Mouse (Mus musculus) forebrain, embryonic 14.5 days (tissue): ENCODE data around the gene Sox11. TPM values are rescaled to one million over a fixed set of nuclear protein-coding genes. Genes with fewer than 3 reads are reported as not detected.
A peak's percentile ranks its signal among the peaks of the same experiment; 100 is the strongest.

Experiments used
- ATAC-seq: fragments of 200-750 bp; cut with Nextera tagmentation; 2 replicates; pipeline ENCODE4 v1.8.0; 2017; ENCODE audit warnings: mild to moderate bottlenecking, moderate library complexity
- DNase-seq: peaks from one replicate; pipeline ENCODE4 v3.0.0-alpha.2; 2015; ENCODE audit warnings: low spot score
- H3K27ac ChIP-seq: fragments of 300-500 bp; sonication (generic); 2 replicates; pipeline ENCODE4 v1.5.1; 2014; ENCODE audit warnings: low read depth, mild to moderate bottlenecking, control low read depth, low read length, moderate library complexity
- H3K27me3 ChIP-seq: fragments of 300-500 bp; sonication (generic); replicated peaks from 2 replicates; pipeline ENCODE4 v1.6.1; 2014; ENCODE audit warnings: low read length, control low read depth, mixed read lengths; ENCODE audit not compliant: control insufficient read depth, insufficient read depth
- H3K36me3 ChIP-seq: fragments of 300-500 bp; sonication (generic); 2 replicates; pipeline ENCODE4 v1.6.1; 2014; ENCODE audit warnings: low read length, control low read depth; ENCODE audit not compliant: control insufficient read depth, insufficient read depth
- H3K4me1 ChIP-seq: fragments of 300-500 bp; sonication (generic); 2 replicates; pipeline ENCODE4 v1.6.1; 2014; ENCODE audit warnings: antibody characterized with exemption, low read length, control low read depth; ENCODE audit not compliant: control insufficient read depth, insufficient read depth
- H3K4me2 ChIP-seq: fragments of 300-500 bp; sonication (generic); 2 replicates; pipeline ENCODE4 v1.6.1; 2014; ENCODE audit warnings: mild to moderate bottlenecking, control low read depth, low read length
- H3K4me3 ChIP-seq: fragments of 300-500 bp; sonication (generic); 2 replicates; pipeline ENCODE4 v1.5.1; 2014; ENCODE audit warnings: low read depth, low read length, control low read depth
- H3K9ac ChIP-seq: fragments of 300-500 bp; sonication (generic); 2 replicates; pipeline ENCODE4 v1.6.1; 2014; ENCODE audit warnings: mild to moderate bottlenecking, low read length, control low read depth, moderate library complexity
- H3K9me3 ChIP-seq: fragments of 300-500 bp; sonication (generic); replicated peaks from 2 replicates; pipeline ENCODE4 v1.6.1; 2016; ENCODE audit warnings: low read length, control low read depth, mixed read lengths; ENCODE audit not compliant: control insufficient read depth
- WGBS: fragments of 180-500 bp; shearing (Covaris S2); extraction: QIAGEN DNeasy Blood & Tissue Kit; methylation state at CpG from one replicate; pipeline ENCODE4 v1.1.7; 2014; 5-methylcytosine and 5-hydroxymethylcytosine counted together
- polyA plus RNA-seq: library from polyadenylated mRNA; unstranded; fragments of >200 nt; fragmentation: Nextera tagmentation; extraction: Ambion mirVana; gene quantifications from 2 replicates; pipeline ENCODE4 v1.2.1, GENCODE M21; 2014

Gene Sox11
- 948 and 1,039 TPM in 2 replicates for polyA plus RNA-seq

DNA sequence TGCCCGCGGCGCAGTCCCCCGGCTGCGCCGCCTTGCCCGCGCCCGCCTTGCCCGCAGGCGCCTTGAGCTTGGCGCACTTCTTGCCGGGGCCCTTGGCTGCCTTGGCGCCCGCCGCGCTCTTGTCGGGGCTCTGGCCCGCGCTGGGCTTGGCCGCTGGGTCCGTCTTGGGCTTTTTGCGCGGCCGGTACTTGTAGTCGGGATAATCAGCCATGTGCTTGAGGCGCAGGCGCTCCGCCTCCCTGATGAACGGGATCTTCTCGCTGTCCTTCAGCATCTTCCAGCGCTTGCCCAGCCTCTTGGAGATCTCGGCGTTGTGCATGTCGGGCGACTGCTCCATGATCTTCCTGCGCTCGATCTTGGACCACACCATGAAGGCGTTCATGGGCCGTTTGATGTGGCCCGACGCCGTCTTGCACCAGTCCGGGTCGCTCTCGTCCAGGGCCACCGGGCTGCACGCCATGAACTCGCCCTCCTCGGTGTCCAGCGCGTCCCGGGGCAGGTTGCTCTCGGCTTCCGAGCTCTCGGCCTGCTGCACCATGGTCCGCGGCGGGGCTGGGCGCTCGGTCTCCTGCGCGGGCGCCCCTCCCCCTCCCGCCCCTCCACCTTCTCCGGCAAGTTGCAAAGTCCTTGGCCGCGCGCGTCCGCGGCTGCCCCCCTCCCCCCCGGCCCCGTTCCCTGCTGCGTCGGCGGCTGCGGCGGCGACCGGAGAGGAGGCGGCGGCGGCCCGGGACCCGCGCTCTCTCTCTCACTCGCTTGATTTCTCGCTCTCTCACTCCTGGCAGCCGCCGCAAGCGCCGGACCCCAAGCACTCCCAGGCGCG, at the start of gene Sox11:
TSS of gene Sox11 (minus strand) at position 704 of the 820 bp plus-strand sequence.
- H3K9ac ChIP-seq, result peak within 1 kb of the TSS; percentile 100
- peak within 1 kb of the TSS; percentile 100 for H3K27ac ChIP-seq
- peaks cover 19% of the 10 kb centered on the region for H3K36me3 ChIP-seq
- DNase-seq, result peak; percentile 83
- no peaks in the 10 kb centered on the region for H3K9me3 ChIP-seq
- WGBS, result under 1% methylated on average over 78 of the region's 95 CpGs
- peak within 1 kb of the TSS; percentile 100 for H3K4me3 ChIP-seq
- H3K4me1 ChIP-seq, result peaks cover 3% of the 10 kb centered on the region
- H3K27me3 ChIP-seq, result no peaks in the 10 kb centered on the region
- ATAC-seq, result peak; percentile 53
- peak within 1 kb of the TSS; percentile 76 for H3K4me2 ChIP-seq

DNA sequence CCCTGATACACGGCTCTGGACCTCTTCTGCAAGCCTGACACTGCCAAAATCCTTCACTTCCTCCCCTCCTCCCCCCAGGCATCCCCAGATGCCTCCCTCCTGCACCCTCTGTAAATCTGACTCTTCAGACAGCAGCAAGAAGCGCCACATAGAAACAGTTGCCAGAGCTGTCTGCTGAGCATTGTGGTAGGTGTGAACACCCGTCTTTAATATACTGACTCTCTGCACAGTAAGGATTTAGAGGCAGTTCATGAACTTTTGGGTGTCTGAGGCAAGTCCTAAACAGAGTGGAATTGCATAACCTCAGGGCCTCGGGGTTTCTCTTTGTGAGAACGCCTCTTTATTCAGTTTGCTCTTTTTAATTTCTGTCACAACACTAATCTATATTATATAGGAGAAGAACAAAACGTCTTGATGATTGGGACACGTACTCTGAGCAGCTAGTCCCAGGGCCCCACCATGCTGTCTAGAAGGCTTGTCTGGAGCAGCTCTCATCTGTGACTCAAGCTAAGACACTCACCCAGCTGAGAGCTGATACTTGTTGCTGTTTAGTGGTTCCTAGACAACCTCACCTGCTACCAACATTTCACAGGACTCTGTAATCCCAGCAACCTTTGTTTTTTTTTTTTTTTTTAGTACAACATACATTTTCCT, 49.4 kb upstream of the Sox11 start:
- peaks cover 4% of the 10 kb centered on the region; the same call in 1 of the 2 replicates for H3K4me1 ChIP-seq
- H3K27ac ChIP-seq, result no peak overlapping the region
- peak; percentile 31 for DNase-seq
- peak overlapping the region; percentile 13; the same call in 1 of the 2 replicates for H3K9ac ChIP-seq
- no peak overlapping the region for H3K4me2 ChIP-seq
- no peaks in the 10 kb centered on the region for H3K36me3 ChIP-seq
- H3K27me3 ChIP-seq, result no peaks in the 10 kb centered on the region
- H3K4me3 ChIP-seq, result no peak overlapping the region
- WGBS, result 14% methylated on average over 7 of the region's 7 CpGs
- H3K9me3 ChIP-seq, result no peaks in the 10 kb centered on the region
- ATAC-seq, result no peak

DNA sequence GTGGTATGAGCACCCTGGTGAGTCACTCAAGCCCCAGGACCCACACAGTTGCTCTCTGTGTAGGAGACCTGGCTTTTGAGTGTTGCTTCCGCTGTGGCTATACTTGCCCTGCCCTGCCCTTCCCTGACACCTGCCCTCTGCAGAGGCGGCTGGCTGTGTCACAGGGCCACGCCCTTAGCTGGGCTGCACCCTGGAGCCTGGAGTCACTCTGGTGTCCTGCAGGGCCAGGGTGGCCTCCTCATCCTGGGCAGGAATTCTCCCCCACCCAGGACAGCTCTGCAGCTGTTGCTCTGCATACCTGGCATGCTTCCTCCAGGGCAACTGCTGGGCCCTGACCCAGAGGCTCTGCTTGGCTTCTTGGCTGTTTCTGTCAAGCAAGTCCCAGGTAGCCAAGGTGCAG, 48.1 kb upstream of the Sox11 start:
- H3K4me1 ChIP-seq, result peaks cover 4% of the 10 kb centered on the region; the same call in 1 of the 2 replicates
- no peak for ATAC-seq
- H3K27ac ChIP-seq, result no peak overlapping the region
- no peaks in the 10 kb centered on the region for H3K27me3 ChIP-seq
- H3K4me2 ChIP-seq, result no peak overlapping the region
- H3K4me3 ChIP-seq, result no peak overlapping the region
- H3K9ac ChIP-seq, result no peak overlapping the region
- no peaks in the 10 kb centered on the region for H3K36me3 ChIP-seq
- no peaks in the 10 kb centered on the region for H3K9me3 ChIP-seq
- 59% methylated on average over 3 of the region's 3 CpGs for WGBS
- DNase-seq, result no peak

DNA sequence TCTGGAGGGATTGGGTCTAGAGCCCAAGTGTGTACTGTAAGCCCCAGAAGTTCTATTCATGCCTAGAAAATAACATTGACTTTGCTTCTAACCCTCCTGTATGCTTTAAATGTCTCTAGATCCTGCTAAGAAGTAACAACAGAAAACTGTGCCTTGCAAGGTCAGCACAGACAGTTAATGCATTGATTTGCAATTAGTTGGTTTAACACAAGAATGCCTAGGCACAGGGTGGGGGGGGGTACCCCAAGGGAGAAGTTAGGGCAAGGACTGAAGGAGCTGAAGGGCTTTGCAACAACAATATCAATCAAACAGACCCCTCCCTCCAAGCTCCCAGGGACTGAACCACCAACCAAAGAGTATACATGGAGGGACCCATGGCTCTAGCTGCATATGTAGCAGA, 47.1 kb upstream of the Sox11 start:
- H3K27me3 ChIP-seq, result no peaks in the 10 kb centered on the region
- H3K36me3 ChIP-seq, result no peaks in the 10 kb centered on the region
- DNase-seq (no peak), ATAC-seq (no peak)
- no peak overlapping the region for H3K4me2 ChIP-seq
- H3K9me3 ChIP-seq, result no peaks in the 10 kb centered on the region
- peaks cover 4% of the 10 kb centered on the region; the same call in 1 of the 2 replicates for H3K4me1 ChIP-seq
- H3K9ac ChIP-seq, result no peak overlapping the region
- H3K4me3 ChIP-seq, result no peak overlapping the region
- no peak overlapping the region for H3K27ac ChIP-seq

- H3K4me1 ChIP-seq, result no peaks in the 10 kb centered on the region
- DNase-seq (no peak), ATAC-seq (no peak)
- H3K27me3 ChIP-seq, result no peaks in the 10 kb centered on the region
- H3K27ac ChIP-seq, result no peak overlapping the region
- no peaks in the 10 kb centered on the region for H3K36me3 ChIP-seq
- H3K4me2 ChIP-seq, result no peak overlapping the region
- 86% methylated on average over 3 of the region's 3 CpGs for WGBS
- H3K4me3 ChIP-seq, result no peak overlapping the region
- no peaks in the 10 kb centered on the region for H3K9me3 ChIP-seq
- no peak overlapping the region for H3K9ac ChIP-seq
Measured at GRCm38 (mm10) chr12:27372505-27372904, 30.1 kb upstream of the Sox11 start.

DNA sequence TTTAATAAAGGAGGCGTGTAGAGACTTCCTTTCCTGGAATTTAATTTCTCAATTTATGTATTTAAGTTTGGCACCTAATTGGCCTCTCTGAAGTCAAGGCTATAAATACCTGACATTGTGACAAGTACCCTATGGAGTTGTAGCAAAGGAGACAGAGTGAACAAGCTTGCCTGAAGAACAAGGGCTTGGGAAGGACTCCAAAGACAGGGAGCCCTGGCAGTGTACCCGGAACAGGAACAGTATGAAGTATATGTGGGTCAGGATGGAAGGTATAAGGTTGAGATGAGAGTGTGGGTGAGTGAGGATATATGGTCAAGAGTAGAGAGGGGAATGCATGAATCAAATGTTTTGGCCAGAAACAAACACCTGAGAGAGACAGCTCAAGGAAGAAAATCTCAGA, 28.4 kb upstream of the Sox11 start:
- WGBS, result 83% methylated on average over 2 of the region's 2 CpGs
- H3K9me3 ChIP-seq, result no peaks in the 10 kb centered on the region
- H3K4me3 ChIP-seq, result no peak overlapping the region
- DNase-seq, result no peak
- H3K4me1 ChIP-seq, result no peaks in the 10 kb centered on the region
- no peaks in the 10 kb centered on the region for H3K36me3 ChIP-seq
- no peak overlapping the region for H3K27ac ChIP-seq
- H3K9ac ChIP-seq, result no peak overlapping the region
- no peak overlapping the region for H3K4me2 ChIP-seq
- ATAC-seq, result no peak
- no peaks in the 10 kb centered on the region for H3K27me3 ChIP-seq

DNA sequence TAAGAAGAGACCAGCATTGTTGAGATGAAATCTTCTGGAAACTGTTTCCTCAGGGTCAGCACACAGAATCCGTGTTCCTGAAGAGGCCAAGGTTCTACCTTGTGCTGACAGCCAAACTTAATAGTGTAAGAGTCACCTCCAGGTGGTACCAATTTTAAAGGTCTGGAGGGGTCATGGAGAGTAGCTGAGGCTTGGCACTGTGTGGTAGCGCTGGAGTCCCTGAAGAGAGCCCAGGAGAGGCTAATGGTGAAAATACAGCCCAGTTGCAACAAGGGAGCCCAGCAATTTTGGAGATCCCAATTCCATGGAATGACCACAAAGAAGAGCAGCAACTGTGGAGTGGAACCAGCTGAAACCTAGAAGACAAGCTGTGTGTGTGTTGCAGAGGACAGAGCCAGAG, 25.1 kb upstream of the Sox11 start:
- ATAC-seq (no peak), DNase-seq (no peak)
- no peak overlapping the region for H3K9ac ChIP-seq
- H3K9me3 ChIP-seq, result no peaks in the 10 kb centered on the region
- no peaks in the 10 kb centered on the region for H3K27me3 ChIP-seq
- no peak overlapping the region for H3K27ac ChIP-seq
- H3K36me3 ChIP-seq, result no peaks in the 10 kb centered on the region
- WGBS, result 72% methylated on average over 2 of the region's 2 CpGs
- peaks cover 4% of the 10 kb centered on the region; the same call in 1 of the 2 replicates for H3K4me1 ChIP-seq
- H3K4me2 ChIP-seq, result no peak overlapping the region
- no peak overlapping the region for H3K4me3 ChIP-seq

DNA sequence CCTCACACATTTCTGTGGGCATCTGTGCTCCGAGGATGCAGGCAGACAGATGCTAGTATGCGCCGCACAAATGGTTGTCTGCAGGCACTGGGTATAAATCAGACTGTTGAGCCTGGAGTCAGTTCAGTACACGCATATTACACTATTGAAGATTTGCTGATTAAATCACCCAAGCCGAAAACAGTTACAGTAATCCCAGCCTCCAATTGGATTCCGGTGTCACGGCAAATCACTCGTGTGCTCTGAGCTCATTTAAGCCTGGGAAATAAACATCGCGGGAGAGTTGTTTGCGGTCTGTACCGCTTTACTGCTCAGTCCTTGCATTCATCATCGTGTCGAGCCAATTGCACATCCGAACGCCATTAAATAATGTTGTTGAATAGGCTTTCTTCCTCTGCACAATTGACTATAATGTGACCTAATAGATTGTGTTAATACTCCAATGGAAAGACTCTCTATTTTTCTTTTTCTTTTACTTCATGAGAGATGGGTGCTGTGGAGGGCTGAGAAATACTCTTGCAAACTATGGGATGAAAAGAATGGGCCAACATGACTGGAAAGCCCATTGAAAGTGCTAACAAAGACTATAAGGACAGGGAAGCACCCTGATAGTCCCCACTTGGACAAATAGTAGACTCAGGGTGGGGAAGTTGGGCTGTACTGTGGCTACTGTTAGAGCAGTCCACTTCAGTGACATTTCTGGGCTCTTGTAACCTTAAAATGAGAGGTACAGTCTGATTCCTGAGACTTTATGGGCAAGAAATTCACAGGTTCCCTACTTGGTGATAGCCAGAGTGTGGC, 21.7 kb upstream of the Sox11 start:
- H3K4me2 ChIP-seq, result peak overlapping the region; percentile 32
- peak overlapping the region; percentile 17; the same call in 1 of the 2 replicates for H3K9ac ChIP-seq
- peaks cover 4% of the 10 kb centered on the region; the same call in 1 of the 2 replicates for H3K4me1 ChIP-seq
- ATAC-seq, result peak; percentile 88
- no peaks in the 10 kb centered on the region for H3K27me3 ChIP-seq
- H3K9me3 ChIP-seq, result no peaks in the 10 kb centered on the region
- H3K4me3 ChIP-seq, result no peak overlapping the region
- no peaks in the 10 kb centered on the region for H3K36me3 ChIP-seq
- WGBS, result 18% methylated on average over 16 of the region's 16 CpGs
- peak; percentile 72 for DNase-seq
- no peak overlapping the region for H3K27ac ChIP-seq
